Mouse (Mus musculus): ENCODE measurements around the gene Gm5737.

- TF ChIP-seq CTCF (IDR thresholded peaks at IDR 0.05; ENCODE audit: low read depth) (no peak), EP300 (IDR thresholded peaks at IDR 0.05; ENCODE audit: low read depth) (no peak)
Observed at GRCm38 (mm10) chr7:120870431-120871008, 58.4 kb downstream of the Gm5737 start.

All from liver, postnatal 0 days (tissue).